Mouse (Mus musculus) lung, postnatal 14 days (tissue): ENCODE data around the gene Serpina10.
"Not testable (repeated sequence)": the region's sequence is repeated elsewhere in the genome, so short reads cannot be mapped to it uniquely, and the experiment has no call there.

Experiments
- DNase-seq: peaks from one replicate; pipeline ENCODE4 v3.0.0; 2021

Gene Serpina10

DNA sequence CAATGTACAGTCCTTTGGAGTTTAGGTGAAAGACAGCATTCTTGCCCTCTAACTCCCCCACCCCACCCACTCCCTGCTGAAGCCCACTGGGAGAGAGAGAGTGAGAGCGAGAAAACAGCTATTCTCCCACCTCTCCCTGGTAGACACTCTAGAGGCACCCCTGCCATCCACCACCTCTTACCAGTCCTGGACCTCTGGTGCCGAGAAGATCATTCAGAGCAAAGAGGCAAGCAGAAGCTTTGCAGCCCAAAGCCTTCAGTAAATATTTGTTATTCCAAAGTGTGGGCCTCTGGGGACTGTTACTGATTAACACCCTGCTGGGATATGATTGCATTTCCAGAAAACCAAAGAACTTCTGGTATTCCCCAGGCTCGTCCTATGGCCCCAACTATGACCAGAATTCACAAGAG, at the start of gene Serpina10:
TSS of gene Serpina10 (minus strand) at position 242 of the 410 bp plus-strand sequence.
- no peak for DNase-seq

DNA sequence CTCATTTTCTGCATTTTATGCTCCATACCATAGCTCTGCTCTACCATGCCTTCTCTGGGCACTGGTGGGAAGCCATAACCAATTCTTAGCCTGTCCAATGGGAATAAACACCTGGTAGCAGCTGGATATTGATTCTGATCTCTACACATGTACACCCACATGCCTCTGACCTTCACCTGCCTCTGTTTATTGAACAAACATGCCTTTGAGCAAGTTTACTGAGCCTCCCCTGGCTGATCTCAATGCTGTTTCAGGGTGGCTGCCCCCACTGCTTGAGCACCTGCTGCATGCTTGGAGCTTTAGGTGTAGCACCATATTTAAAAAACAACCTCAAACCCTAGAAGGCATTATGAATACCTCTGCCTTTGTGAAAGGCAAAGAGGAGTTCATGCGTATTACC, 48.6 kb upstream of the Serpina10 start:
- DNase-seq: not testable (repeated sequence)

DNA sequence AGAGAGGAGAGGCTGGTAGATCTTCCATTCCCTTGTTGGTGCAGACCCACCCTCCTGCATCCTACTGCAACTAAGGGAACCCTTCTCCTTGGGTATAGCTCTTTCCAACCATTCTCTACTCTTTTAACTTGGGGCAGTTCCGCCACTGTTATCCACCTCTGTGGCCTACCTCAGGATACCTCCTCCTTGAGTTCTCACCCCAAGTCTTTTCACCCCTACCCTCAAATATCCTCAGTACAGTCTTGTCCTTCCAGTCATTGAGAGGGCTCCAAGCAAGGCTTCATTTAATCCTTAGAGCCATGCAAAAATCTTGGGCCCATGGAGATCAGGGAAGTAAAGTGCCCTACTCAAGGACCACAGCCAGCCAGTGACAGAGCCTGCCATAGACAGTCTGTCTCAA, 44.8 kb upstream of the Serpina10 start, which contains the start of gene Serpina16:
TSS of gene Serpina16 (minus strand) at position 101 of the 400 bp plus-strand sequence.
- no peak for DNase-seq

DNA sequence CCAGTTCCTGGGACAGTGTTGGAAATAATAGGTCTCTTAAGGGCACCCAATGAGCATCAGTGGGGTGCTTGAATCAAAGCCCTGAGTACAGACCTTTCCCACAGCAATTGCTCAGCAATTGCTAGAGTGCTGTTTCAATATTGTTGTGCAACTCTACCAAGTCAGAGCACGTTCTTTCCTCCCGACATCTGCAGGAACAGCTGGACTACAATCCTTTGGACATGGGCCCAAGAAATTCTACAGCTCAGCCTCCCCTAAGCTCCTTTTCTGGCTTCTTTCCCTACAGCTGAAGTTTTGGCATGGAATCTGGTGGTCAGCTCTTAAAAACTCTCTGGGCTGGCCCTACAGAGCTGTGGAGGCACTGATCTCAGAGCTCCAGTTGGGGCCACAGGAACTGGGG, 41.9 kb upstream of the Serpina10 start:
- peak; percentile 49 for DNase-seq

DNA sequence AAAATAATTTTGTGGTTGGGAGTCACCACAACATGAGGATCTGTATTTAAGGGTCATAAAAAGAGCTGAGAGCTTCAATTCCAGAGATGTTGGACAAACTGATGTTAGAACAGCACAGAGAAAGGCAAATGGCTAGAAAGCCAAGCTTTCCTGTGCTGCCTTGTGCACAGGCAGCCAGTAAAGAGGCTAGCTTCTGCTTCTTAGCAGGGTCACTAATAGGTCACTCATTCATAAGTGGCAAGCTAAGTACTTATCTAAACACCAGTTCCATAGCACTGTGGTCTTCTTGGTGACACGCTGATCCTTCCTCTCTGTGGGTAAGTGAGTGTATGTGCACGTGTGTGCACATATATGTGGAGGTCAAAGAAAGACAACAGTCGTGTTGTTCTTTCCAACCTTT, 40.2 kb upstream of the Serpina10 start:
- DNase-seq: no peak

DNA sequence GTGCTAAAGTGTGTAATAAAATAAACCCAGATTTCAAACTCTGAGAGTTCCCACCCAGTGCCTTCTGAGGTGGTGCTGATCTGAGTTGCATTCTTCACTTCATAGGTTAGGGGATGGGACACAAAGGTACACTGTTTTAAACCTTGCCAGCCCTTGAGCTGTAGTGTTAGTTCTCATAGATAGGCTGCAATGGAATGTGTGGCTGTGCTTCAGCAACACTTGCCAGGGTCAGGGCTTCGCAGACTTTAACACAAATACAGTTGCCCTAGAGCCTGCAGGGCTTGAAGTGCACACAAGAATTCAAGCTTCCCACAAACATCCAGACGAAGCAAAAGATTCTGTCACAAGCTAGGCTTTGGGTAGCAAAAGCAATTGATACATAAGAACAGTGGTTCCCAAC, 39.7 kb upstream of the Serpina10 start:
- no peak for DNase-seq

DNA sequence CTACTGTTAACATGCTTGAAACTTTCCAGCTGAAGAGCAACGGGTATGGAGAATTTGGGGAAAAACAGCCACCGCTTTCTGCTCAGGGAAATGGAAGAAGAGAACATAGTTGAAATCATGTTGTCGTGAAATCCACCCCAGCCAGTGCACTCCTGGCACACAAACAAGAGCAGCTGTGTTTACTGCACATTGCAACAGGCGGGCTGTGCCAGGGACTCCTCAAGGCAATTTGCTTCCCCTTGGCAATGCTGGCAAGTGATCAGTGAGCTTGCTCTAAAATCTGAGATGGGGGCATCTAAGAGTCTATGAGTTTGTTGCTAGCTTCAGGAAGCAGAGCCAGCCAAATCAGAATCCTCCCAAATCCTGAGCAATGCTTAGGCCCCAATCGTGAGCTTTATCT, 39.1 kb upstream of the Serpina10 start:
- peak; percentile 29 for DNase-seq

DNA sequence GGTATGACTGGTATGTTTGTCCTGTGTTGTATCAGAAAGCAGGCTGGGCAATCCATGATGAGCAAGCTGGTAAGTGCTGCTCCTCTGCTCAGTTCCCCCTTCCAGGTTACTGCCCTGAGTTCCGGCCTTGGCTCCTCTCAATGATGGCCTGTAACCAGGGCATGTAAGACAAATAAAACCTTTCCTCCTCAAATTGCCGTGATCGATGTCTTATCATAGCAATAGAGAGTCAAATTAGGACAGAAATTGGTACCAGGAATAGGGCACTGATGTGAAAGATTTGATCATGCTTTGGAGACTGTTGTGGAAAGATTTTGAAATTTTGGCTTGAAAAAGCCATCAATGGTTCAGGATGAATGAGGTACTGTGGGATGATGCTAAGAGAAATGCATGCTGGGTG, 34.0 kb upstream of the Serpina10 start:
- DNase-seq: no peak

DNA sequence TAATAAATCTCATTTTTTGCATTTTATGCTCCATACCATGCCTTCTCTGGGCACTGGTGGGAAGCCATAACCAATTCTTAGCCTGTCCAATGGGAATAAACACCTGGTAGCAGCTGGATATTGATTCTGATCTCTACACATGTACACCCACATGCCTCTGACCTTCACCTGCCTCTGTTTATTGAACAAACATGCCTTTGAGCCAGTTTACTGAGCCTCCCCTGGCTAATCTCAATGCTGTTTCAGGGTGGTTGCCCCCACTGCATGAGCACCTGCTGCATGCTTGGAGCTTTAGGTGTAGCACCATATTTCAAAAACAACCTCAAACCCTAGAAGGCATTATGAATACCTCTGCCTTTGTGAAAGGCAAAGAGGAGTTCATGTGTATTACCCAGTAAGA, 30.8 kb upstream of the Serpina10 start:
- not testable (repeated sequence) for DNase-seq

DNA sequence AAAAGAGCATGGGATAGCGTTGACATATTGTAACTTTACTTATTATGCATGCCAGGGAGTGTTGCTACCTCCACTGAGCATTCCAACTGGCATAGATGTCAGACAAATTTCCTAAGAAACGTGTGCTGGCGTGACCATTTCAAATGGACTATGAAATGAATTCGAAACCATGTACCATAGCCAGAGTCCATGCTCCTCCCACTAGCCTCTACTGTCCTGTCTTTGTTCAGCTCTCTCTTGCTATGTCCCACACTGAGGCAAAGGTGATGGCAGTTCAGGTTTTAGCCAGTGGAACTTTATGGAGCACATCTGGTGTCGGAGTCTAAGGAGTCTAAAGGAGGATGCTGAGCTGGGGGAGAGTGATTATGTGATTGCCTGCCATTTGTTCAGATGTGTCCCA, 28.8 kb upstream of the Serpina10 start:
- no peak for DNase-seq

DNA sequence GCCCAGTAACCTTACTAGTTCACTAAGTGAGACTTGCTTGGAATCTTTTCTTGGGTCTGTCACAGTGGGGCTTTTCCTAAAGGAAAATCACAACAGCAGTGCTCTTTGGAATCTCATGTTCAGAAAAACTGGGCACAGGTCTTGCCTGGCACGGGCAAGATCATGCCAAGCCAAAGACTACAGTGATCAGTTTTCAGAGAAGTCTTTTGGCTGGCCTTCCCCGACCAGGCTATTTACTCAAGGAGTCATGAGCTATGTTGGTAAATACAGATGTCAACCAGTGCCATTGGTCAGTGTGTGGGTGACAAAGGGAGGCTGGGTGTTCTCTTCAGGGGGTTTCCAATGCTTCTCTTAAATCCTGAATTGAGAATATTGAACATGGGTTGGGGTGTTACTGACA, 27.9 kb upstream of the Serpina10 start:
- DNase-seq: no peak

DNA sequence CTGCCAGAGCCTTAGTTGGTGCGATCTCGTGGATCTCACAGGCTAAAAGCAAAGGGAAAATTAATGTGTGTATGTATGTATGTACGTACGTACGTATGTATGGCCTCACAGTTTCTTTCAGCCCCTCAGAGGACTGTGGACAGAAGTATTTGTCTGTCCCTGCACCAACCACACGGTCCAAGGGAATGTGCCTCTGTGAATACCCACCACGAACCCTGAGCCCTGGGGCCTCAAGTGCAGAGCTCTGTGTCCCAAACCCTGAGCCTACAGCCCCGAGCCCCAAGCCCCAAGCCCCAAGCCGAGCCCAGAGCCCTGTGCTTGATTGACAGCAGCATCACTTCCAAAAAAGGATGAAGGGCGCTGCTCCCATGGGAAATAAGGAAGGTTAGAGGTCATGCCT, 26.7 kb upstream of the Serpina10 start:
- no peak for DNase-seq

DNA sequence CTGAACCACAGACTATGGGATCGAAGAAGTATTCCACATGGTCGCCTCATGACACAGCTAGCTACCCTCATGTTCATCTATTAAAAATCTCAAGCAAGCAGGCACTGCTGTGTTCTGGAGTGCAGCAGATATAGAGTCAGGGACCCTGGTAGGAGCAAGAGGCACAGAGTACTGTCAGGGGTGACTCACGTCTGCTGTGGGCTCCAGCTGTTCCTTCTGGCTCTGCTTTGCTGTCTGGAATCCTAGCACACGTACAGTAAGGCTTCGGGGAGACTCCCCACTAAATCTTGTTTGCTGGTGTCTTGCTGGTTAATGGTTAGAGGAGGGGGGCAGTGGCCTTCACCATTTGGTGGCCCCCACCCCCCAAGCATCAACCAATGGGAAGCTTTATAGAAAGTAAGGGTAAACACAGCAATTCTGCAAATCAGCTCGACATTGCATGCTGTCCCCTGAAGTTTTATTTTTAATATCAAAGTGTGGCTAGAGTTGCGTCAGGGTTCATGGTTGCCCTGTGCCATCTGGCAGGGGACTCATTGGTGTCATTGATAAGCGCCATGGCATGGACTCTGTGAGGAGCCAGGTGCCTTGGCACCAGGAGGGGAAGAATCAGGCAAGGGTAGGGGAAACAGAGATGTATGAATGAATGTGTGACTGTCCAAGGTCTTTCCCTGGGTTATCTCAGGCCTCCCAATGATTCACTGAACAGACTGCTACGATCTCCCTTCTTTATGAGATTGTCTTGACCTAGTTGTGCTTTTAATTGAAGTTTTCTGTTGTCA, 25.8 kb upstream of the Serpina10 start, which contains the start of gene Serpina6:
TSS of gene Serpina6 (minus strand) at position 365 of the 779 bp plus-strand sequence.
- DNase-seq: no peak

DNA sequence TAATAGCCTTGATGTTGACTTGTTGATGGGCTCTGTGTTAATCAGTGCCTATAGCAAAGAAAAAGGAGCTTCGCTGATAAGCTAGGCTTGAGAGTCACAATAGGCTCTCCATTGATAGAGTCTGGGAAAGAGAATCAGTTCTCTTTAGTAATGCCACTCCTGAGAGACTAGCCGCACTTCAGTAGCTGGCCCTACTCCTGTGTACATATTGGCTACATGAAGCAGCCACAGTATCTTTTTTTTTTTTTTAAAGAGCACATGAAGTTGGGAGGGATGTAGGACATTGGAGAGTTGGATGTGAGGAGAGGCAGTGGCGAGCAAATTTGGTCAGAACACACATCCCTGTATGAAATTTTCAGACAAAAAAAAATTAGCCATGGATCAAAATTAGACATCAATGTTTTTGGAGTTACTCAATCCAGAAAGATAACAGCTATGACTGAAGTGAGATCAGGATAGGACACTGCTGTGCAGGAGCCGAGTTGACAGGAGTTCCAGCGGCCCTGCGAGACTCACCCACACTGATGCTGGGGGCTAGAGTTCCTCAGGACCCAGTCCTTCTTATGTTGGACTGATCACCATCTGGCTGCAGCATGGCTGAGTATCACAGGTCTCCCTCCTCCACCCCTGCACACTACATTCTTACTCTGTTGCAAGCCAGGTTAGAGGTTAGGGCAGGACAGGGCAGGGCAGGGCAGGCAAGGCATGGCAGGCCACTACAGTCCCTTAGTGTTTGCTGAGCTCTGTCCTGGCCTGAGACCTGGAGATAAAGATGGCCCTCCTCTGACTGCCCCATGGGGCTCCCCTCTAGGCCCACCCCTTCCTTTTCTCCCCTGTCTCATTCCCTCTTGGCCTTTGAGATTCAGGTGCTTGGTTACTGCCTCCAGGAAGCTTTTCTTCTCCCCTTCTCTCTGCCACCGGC, 24.1 kb upstream of the Serpina10 start:
- peak; percentile 7 for DNase-seq

DNA sequence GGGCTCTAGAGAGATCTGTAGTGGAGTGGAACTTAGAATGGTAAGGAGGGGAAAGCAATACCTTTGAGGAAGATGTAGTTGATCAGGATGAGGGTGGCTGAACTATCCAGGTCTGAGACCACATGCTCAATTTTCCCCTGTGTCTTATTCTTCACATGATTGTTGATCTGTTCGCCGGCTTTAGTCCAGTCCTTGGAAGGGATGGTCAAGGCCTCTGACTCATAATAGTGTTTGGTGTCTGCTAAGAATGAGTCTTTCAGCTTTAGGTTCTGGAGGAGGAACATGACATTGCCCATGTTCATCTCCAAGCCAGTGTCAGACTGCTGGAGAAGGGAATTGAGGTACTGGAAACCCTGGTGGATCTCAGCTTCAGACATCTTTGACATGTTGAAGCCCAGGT, 22.6 kb upstream of the Serpina10 start:
- no peak for DNase-seq

DNA sequence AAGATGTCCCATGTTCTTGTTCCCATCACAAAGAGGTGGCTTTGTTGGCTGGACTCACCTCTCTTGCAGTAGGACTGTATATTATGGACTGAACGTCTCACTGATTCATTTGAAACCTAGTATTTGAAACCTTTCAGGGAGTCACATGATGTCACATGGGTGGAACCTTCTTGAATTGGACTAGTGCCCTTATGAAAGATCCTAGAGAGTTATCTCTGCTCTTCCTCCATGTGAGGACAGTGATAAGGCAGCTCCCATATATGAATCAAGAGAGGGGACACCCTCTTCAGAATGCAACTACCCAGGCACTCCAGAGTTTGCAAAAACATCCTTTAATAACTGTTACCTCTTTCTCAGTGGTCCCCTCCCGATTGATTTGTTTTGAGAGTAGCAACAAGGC, 15.1 kb upstream of the Serpina10 start:
- DNase-seq: no peak

DNA sequence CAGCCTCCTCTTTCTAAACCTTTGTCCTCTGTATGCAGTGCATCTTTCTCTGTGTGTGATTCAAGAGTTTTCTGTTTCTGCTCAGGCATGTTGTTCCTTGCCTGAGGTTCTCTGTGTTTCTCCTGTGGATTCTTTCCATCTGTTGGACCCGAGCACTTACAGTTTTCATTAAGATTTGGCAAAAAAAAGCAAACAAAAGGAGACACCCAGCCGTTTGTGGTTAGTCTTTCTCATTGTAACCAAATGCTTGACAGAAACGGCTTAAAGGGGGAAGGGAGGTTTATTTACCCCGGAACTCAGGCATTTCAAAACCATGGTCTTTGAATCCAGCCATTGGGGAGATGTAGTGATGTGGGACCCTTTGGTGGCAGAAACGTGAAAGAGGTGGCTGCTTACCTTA, 13.4 kb upstream of the Serpina10 start:
- DNase-seq: no peak

DNA sequence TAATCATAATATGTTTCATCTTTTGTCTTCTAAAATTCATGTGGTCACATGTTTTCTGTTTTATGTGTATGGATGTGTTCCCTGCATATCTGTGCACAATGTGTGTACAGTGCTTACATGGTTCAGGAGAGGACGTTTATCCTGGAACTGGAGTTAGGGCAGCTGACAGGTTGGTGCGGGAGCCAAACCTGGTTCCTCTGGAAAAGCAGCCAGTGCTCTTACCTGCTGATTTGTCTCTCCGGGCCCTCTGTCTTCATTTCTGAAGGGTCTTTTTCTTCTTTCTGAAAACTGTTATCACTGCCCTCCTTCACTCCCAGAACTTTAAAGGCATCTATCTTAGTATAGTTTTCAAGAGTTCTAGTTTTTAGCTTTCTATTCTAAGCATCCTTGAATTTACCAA, 12.6 kb upstream of the Serpina10 start:
- no peak for DNase-seq

DNA sequence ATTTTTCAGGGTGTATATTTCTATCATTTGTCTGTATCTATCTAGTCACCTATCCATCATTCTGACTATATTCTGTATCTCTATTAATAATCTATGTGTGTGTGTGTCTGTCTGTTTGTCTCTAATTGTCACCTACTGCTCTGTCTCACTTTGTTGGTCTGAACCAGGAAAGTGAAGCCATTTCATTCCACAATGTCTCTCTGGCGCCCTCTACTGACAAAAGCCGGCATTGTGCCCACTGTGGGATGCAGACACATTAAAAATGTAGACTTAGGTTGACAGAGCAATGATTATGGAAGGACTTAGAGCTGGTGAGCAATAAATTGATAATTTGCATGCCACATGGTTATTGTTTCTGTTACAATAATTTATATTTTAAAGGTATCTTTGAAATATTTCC, 12.1 kb upstream of the Serpina10 start:
- DNase-seq: peak; percentile 89

DNA sequence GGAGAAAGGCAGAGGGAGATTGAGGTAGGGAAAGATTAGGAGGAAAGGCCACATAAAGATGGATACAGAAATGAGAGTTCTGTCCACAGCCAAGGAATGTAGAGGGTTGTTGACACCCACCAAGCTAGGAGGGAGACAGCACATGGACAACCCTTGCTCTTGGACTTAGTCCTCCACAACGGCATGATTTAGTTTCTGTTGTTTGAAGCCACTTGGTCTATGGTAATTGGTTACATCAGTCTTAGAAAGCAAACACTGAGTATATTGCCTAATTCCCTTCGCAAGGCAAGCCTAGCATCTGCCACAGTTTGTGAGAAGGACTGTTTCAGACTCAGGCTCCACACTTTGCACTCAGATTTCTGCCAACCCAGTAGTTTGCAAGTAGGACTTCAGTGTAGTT, 4.6 kb upstream of the Serpina10 start:
- DNase-seq: no peak

DNA sequence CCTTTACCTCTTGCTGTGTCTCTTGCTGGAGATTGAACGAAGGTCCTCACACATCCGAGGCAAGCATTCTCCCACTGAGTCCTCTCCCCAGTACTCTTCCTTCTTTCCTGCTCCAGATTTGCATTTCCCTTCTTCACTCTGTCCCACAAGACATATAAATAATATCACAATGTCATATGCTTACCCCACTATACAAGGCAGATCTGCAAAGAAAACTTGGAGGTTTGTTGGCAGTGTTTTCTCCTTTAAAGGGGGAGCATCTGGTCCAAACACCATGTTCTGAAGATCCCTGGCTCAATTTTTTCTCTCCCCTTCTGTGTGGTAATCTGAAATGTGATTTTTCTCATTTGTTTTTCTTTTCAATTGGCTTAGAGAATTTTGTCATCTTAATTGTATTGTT, 3.2 kb upstream of the Serpina10 start:
- no peak for DNase-seq

DNA sequence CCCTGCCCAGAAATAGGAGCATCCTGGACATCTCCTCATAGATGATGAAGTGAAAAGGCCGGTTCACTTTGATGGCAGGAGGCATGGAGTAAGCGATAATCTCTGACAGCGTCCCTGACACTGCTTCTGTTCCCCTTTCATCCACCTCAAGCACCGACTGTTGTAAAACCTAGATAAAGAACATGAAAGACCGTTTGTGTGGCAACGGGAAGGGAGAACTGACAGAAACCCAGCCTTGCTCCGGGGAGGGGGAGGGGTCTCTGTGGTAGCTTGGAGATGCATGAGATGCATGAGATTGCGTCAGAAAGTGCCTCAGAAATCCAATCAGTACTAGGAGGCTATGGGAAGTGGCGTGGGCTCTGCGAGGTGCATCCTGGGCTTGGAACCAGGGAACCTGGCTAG, 14.4 kb downstream of the Serpina10 start:
- DNase-seq: no peak

DNA sequence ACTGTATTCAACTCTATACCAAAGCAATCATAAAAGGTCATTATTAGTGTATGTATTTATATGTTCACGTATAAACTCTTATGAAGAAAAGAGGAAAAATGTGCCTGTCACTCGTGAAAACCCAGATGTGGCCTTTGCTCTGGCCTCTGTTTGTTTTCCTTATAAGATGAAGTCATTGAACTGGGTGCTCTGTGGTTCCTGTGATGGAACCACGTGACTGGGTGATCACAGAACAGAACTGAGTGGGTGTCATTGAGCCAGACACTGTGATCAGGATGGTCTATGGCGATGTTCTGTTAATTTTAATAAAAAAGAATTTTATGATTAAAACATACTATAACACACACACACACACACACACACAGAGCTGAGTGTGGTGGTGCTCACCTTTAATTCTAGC, 15.5 kb downstream of the Serpina10 start:
- no peak for DNase-seq

DNA sequence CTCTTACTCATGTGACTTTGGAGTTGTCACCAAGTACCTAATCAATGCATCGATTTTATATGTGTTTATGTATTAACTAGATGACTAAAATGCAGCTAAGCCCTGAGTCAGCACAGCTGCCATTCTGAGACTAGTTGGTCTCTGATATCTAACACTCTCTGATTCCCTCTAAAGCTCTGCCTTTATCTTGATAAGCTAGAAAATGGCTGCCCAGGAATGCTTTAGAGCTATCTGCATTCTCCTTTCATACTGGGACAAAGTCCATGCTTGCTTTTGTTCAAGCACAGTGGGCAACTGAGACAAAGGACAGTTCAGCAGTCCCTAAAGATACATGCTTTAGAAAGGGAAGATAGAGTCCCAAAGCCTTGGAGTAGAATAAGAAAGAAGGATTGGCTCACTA, 16.1 kb downstream of the Serpina10 start:
- DNase-seq: no peak
